Mouse (Mus musculus): ENCODE data around the gene Grid1.

Gene Grid1

DNA sequence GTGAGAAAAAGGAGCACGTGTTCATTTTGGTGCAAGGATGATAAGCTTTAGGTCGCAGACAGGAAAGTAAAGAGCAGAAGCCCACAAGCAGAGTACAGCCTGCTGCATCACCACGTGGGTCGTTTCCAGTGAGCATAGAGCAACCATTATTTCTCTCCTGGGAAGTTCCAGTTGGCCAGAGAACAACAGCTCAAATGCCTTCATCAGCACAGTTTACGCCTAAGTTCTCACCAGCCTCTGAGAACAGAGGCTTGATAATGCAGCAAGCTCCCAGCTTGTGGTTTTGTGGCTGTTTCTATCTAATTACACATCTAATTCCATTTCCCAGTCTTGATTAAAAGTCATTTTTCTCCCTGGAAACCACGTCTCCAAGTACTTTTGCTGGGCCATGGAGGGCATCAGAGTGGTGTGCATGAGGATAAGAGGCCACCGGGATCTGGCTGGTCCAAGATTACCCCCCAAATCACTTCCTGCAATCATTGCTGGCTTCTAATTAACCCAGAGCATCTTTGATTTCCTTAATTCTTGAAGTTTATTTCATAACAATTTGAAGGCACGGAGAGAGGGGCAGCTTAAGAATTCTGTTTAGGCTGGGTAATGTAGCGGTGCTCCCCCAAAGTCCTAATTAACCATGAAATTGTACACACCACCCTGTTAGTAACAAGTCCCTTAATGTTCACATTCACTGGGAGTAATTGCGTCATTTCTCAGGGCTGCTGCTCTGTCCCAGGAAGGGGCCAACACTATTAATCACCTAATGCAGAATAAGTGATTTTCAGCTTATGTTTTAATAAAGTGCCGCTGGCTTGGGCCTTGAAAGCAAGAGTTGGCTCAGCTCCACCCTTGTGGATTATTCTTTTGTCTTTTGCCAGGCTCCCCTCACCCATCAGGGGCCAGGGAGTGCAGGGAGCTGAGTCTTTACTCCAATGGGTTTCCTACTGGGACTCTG is 292.7 kb downstream of the Grid1 start:
- no peak for DNase-seq (ENCODE audit: low spot score in 2 of 2)

DNA sequence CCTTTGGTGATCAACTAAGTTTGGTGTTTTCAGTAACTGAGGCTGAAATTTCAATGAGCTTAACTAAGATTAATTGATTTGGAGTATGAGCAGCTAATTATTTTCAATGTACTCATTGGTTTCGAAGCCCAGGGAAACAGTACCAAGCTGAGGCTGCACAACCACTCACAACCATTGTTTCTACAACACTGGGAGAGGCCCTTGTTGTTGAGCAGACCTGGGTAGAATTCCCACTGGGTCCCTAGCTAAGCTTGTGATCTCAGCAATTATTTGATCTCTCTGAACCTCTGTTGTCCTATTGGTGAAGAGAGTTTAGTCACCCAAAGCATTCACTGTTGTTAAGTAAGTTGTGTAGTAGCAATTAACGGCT is 293.4 kb downstream of the Grid1 start:
- DNase-seq (ENCODE audit: low spot score in 2 of 2), result no peak

DNA sequence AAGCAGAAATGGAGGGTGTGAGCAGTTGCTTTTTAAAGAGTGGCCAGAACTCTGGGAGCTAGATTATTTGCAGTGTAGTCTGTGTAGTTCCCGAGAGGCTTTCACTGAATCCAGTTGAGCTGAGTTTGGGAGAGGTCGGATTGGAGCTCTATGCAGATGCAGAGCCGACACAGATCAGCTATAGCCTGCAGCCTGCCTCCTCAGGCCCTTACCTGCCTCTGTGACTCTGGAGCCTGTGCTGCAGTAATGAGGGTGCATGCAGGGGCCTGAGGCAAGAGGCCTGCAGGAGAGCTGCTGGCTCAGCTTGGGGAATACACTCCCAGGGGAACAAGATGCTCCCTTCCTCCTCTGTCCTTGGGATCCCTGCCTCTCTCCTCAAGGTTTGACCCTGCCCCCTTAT is 296.0 kb downstream of the Grid1 start:
- no peak for DNase-seq (ENCODE audit: low spot score in 2 of 2)

DNA sequence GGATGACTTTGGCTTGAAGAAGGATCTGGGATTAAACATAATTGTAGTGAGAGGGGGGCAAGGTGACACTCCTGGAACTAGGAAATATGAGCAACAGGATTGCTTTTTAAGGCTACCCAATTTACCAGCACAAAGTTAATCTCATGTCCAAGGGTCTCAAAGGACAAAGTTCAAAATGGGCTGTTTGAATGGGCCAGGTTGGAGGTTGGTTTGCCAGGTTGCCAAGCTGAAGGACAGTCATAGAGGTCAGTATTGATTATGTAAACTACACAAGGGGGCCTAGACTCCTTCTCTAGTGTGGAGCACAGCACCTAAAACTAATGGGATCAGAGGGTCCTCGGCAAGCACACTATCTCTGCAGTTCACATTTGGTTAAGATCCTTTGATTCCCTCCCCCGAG is 300.2 kb downstream of the Grid1 start:
- DNase-seq (ENCODE audit: low spot score in 2 of 2), result no peak

DNA sequence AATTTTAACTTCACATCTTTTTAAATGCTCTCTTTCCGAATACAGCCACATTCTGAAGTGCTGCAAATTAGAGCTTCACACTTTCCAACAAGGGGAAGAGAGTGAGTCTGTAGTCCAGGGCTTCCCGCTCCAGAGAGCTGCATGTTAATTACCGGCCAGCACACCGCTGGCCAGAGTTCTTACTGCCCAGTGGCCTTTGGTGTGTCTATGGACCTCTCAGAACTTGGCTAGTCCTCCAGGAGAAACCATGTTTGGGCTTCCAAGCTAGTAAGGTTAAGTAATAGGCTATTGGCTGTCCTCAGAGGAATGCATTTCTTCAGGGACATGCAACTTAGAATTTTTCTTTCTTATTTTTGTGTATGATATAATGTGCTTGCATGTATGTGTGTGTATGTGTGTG is 301.0 kb downstream of the Grid1 start:
- DNase-seq (ENCODE audit: low spot score in 2 of 2), result no peak

DNA sequence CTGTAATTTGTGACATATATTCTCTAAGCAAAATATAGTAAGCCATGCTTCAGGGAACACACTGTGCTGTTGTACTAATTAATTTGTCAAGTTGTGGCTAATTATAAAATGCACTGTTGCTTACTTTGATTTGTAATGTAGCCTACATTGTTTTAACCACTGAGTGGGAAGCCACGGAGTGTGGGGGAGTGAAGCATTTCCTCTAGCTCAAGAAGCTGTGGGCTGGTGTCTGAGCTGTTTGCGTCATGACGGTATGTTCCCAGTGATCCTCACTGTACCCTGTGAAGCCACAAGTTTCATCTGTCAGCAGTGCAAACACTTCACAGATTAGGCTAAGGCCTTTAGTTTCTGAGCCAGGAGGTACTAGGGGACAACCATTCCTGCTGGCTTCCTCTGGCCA is 302.2 kb downstream of the Grid1 start:
- DNase-seq (ENCODE audit: low spot score in 2 of 2), result no peak

DNA sequence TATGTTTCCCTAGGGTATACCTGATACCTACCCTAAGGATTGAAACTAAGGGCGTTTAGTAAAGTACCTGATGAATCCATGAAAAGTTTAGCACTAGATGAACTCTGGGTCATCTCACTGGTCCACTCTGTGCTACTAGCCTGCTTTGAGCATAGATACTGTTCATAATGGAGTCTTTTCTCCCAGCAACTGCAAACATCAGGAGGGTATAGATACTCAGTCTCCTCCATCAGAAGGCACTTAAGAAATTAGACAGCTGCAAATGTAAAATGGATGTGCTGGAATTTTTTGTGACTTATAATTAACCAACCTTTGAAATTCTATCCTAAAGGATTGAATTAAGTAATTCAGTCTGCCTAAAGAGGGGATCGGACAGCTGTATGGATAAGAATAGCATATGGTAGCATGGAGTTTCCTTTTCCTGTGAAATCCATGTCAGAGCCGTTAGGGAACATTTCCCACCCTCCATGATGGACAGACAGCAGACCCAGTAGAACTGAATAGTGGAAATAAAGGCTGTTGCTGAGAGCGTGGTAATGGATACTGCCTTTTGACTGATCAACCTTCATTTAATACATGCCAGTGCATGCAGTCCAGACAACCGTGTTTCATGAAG is 303.5 kb downstream of the Grid1 start:
- DNase-seq (ENCODE audit: low spot score in 2 of 2), result no peak

DNA sequence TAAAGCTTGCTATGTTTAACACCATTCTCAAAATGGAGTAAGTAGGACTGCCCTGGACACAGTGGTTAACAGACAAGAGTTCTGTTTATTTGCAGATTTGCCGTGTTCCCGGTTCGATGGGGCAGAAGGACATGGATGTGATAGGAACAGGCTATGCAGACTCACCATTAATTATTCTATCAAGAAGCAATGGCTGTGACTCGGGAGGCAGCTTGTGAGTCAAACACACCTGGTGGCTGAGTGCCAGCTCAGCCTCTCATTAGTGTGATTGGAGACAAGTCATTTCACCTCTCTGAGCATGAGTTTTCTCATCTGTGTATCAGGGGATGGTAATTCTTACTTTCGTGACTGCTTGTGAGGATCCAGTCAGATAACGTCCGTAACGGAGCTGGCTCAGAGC is 307.7 kb downstream of the Grid1 start:
- no peak for DNase-seq (ENCODE audit: low spot score in 2 of 2)

DNA sequence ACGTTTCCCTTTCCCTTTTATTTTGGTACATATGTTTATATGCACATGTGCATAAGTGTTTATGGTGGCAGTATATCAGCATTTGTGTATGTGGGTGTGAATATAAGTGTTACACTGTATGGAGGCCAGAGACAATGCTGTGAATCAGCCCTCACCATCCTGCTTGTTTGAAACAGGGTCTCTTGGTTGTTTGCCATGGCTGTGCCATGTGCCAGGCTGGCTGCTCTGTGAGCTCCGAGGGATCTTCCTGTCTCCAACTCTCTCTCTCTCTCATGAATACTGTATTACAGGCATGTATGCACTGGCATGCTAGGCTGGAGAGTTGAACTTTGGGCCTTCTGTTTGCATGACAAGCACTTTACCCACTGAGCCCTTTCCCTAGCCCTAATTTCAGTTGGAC is 315.1 kb downstream of the Grid1 start:
- DNase-seq (ENCODE audit: low spot score in 2 of 2), result no peak

DNA sequence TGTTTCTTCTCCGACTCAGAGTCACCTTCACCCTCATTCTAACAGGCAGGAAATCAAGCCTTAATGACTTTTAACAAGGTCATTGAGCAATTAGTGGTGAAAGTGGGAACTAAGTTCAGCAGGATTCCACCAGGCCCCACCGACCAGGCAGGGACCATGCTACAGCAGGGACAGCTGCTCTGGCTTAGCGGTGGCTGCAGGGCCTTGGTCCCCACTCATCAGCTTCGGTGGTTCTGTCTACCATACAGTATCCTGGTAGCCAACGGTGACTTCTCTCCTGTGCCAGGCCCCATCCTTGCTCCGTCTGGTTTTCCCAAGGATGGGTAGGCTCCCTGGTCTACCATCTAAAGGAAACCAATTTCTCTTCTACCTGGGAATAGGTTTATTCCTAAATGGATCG is 318.2 kb downstream of the Grid1 start:
- DNase-seq (ENCODE audit: low spot score in 2 of 2), result no peak

DNA sequence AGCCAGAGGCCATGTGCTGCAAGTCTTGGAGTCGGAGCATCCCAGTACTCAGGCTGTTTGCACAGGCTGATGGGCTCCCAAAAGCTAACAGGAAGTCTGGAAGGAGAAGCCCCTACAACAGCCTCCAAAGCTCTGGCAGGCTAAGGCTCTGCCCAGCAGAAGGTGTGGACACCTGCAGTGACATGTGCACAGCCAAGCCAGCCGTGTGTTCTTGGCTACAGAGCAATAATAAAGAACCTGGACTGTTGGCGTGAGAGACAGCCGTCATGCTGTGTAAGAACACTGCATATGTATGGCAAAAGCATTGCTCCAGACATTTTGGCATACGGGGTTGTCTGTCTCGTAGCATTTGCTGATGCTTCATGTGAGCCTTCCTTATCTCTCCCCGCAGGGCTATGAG is 319.9 kb downstream of the Grid1 start:
- DNase-seq (ENCODE audit: low spot score in 2 of 2), result no peak

DNA sequence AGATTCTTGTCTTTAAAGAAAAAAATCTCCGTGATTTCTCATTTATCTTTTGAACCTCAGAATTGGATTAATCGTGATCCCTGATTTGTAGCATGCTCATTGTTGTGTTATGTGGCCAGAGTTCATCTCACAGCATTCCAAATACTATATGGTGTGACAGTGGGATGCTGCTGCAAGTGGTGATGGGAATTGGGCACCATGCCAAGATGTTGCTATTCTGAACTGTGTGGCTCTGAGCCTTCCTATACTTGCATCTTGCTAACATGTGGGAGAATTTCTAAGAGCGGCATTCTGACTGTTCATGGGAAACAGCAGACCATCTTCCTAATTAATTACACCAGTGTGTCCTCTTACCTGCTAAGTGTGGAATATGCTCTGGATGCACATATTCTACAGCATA is 332.5 kb downstream of the Grid1 start:
- no peak for DNase-seq (ENCODE audit: low spot score in 2 of 2)

DNA sequence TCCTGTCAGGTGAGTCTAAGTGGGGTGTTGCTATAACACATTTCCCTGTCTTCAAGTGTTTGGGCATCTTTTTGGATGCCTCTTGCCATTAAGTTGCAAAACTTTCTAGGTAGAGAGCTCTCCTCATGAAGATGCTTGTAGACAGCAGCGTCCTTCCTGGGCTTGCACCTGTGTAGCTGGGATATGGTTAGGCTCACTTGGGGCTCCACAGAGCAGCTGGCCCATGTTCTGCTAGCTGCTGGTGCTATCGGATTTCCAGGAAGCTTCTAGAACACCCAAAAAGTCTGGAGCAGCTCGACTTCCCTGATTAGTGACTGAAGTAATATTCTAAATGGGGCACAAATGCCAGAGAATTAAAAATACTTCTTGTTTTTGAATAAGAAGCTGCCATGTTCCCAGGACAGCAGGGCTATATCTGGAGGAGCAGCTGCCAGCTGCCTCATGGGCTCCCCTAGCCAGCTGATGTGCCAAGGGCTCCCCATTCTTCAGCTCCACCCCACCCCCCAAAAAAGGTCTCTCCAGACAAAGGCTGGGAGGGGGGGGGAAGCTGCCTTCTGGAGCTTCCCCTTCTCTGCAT is 333.9 kb downstream of the Grid1 start:
- no peak for DNase-seq (ENCODE audit: low spot score in 2 of 2)

DNA sequence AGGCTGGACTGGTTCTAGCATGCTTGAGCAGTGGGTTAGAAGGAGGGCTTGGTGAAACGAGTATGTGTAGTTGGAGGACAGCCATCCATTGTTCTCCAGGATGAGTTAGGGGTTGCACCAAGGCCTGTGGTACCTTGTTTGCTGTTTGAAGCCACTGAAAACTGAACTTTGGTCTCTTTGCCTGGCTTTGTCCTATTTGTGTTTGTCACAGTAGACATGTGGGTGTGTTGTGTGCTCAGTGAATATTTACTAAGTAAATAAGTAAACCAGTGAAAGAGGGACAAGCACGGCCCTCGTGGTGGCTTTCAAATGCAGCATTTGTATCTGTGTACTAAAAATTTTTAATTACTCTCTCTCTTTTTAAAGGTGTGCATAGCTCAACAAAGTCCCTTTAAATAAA is 334.5 kb downstream of the Grid1 start:
- no peak for DNase-seq (ENCODE audit: low spot score in 2 of 2)

DNA sequence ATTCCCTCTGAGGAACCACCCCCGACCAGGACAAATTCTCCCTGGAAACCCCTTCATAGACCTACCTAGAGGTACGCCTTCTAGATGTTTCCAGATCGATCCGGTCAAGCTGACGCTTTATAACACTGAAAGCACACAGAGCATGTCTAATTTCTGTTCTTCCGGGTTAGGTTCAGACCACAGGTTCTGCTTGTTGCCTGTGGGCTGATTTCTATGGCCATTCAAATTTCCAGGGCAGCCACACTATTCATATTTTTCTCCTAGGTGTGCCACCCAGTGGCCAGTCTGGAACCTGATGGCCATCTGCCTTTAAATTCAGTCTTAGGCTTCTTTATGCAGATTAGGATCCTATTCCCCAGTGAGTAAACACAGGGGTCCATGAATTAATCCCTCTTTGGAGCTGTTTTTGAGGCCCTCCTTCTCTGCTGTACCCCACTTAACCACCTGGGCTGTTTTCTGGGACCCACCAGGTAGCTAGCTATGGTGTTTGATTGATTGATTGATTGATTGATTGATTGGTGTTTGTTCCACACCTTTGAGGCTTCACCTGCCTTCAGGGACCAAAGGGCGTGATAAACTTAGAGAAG is 337.3 kb downstream of the Grid1 start:
- DNase-seq (ENCODE audit: low spot score in 2 of 2), result no peak

DNA sequence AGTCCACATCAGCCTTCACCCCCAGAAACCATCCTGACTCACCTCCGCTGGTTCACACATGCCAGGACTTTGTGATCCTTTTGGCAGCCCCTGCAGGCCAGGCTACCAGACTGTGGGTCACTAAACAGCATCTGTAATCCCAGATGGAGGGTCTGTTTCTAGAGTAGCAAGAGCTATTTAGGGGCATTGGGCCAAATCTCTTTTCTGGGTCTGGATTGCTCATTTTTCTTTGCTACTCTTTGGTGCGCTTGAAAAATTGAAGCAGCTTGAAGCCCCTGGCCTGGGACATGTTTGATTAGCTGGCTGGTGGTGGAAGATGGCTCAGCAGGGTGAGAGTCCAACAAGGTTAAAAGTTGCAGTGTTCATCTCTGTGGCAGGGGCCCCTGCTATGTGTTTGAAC is 339.4 kb downstream of the Grid1 start:
- DNase-seq (ENCODE audit: low spot score in 2 of 2), result no peak

DNA sequence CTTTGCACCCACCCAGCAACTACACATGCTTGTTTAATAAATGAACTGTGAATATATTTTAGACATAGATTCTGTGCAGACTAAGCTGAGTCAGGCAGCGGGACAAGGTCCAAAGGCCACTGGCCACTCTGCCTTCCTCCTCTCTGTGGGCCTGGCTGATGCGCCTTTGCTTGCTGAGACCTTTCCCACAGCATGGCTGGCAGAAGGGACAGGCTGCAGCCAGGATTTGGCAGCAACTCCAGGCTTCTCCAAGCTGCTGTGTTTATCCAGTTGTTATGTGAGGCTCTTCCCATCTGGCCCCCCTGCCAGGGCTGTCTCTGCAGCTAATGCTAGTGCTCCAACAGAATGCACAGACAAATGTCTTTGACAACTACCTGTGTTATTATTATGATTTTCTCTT is 347.5 kb downstream of the Grid1 start:
- DNase-seq (ENCODE audit: low spot score in 2 of 2), result no peak

DNA sequence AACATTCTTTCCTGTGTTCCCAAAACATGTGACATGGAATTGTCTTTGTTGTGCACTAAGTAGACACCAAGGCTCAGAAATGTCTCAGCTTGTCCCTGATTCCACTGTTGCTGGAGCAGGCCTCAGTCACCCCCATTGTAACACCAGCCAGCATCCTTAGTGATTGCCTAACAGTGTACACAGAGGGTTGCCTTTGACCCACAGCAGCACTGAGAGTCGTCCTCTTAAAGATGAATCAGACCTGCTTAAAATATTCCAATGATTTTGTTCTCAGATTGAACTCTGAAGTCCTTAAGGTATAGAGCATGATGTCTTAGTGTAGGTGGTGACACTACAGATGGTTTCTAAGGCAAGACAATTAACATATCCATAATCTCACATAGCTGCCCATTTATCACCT is 354.0 kb downstream of the Grid1 start:
- DNase-seq (ENCODE audit: low spot score in 2 of 2), result no peak

DNA sequence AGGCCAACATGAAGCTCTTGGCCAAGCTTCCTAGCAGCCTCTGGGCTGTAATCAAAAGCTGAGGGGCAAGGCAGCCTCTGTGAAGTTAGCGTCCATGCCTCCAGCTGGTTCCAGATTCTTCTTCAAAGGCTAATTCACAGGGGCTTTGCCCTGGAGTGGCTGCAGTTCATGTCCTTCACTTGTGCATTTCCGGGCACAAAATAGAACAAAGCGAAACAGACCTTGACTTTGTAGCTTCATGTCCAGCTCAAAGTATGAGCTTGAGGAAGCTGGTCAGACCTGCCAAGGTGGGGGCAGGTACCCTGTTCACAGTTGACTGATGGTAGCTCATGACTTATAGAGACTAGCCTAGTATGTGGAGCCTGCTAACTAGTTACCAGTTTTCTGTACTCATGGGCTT is 356.1 kb downstream of the Grid1 start:
- no peak for DNase-seq (ENCODE audit: low spot score in 2 of 2)

DNA sequence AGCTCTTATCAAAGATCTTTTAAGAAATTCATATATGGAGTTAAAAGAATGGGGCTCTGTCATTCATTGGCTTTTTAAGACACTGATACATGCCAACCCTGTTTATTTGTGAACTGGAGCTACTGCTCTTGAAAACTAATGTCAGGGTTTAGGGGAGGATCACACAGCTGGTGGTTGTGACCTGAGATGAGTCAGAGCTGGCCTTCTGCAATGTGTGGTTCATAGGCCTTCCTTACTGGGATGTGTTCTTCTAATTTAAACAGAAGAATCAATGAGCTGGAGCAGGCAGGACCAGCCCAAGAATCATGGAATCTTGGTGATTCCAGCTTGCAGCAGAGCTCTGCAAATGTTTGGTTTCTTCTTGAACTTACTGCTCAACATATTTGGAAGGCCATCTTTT is 359.2 kb downstream of the Grid1 start:
- no peak for DNase-seq (ENCODE audit: low spot score in 2 of 2)

DNA sequence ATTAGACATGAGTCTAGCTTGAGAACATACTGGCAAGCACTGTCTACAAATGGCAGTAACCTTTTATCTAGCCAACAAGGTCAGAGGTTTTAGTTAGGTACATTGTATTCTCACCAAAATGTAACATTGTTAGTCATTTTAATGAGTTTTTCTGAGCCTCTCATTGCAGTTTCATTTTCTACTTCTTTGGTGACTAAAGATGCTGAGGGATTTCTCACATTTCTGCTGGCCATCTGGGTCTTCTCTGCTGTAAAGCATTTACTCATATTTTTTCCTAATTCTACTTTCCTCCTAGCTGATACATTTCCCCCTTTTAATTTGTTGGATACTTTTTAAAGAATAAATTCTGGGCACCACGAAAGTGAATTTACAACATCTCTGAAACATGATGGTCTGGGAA is 365.5 kb downstream of the Grid1 start:
- DNase-seq (ENCODE audit: low spot score in 2 of 2), result no peak

DNA sequence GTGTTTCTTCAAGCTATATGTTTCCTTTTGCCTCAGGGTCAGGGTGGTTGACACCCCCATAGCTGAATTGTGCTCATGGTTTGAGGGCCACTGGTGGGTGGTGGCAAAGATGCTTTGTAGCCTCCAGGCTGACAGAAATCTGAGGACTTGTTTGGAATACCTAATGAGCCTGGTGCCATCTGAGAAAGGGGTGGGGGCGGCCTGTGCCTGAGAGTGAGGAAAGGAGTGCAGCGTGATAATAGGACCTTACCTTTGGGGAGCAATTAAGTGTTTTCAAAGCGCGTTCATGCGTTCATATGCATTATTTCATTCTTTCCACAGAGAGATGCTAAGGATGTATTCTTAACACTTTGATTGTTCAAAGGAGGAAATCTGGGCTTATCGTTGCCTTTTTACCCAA is 372.3 kb downstream of the Grid1 start:
- DNase-seq (ENCODE audit: low spot score in 2 of 2), result no peak

DNA sequence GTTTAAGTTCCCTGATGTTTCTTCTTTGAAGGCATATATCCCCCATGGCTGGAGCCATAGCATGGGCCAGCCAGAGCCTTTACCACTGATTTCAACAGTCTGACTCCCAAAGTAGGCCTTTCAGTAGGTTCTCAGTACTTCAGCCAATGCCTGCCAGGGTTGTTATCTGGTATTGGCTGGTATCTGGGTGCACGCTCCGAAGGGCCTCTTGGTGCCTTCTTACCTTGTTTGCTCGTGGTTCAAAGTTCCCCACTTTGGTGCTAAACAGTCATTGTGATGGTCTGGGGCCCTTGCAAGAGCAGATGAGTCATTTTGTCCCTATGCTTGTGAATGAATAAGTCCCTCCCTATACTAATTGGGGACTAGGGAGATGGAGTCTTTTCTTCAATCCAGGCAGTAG is 377.5 kb downstream of the Grid1 start:
- DNase-seq (ENCODE audit: low spot score in 2 of 2), result no peak
